Mouse (Mus musculus) megakaryocyte progenitor cell, adult 5-6 weeks (primary cell): ENCODE measurements around the gene Birc2. TPM values are rescaled to one million over a fixed set of nuclear protein-coding genes. Genes with fewer than 3 reads are reported as not detected.
"Not testable (repeated sequence)": the region's sequence is repeated elsewhere in the genome, so short reads cannot be mapped to it uniquely, and the experiment has no call there.

Experiments
- ATAC-seq: replicated peaks from 2 replicates; pipeline ENCODE4 v1.8.0; 2016; ENCODE audit warnings: mild to moderate bottlenecking, moderate TSS enrichment, inconsistent platforms; ENCODE audit not compliant: poor library complexity
- total RNA-seq, 2 experiments: library from RNA; stranded (forward) in 1 of 2; stranded (reverse) in 1 of 2; fragments of 157-497, 149-512 nt in 1 of 2; fragments of 200-1000 nt in 1 of 2; gene quantifications; 2 replicates each; pipeline versions ENCODE4 v1.2.3 to v1.2.4; 2015 to 2017

The Birc2 gene
- total RNA-seq (2015) = 32.7 and 36.2 TPM in 2 replicates
- total RNA-seq (2017) = 34.1 and 40.0 TPM in 2 replicates

DNA sequence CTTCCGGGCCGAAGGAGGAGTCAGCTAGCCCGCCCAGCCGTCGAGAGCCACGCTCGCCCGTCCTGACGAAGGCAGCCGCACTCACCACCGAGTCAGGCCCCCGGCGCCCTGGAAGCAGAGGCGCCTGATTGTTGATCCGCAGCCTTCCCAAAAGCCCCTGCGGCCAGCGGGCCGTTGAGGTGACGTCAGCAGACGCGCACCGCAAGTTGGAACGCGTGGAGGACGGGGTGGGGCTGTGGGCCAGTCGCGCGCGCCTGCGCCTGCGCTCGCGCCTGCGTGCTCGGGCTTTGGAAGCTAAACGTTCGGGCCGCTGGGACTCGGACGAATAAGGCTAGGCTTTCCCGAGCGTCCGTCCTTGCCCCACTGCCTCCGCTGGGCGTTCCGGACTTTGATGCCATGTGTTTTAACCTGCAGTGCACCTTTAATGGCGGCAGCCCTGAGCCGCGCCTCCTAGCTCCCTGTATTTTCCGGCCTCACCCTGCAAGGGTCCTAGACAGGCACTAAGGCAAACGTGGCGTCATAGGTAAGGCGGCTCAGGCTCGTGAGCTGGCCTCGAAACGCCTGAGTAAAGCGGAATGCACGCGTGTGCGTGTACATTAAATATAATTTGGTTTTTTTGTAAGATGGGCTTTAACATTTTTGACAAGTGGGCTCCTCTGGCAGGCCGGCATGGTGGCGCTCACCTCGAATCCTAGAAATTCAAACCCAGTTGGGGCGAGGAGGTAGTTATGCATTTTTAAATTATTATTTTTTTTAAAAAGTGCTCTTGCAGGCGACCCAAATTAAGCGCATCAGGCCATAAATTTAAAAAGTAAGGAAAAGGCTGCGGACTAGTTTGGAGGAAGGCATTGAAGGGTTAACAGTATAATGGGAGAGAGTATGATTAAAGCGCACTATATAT lies at the start of gene Birc2:
Birc2 (minus strand) TSS at position 160 of the 901 bp plus-strand sequence.
- ATAC-seq = peak; percentile 84

DNA sequence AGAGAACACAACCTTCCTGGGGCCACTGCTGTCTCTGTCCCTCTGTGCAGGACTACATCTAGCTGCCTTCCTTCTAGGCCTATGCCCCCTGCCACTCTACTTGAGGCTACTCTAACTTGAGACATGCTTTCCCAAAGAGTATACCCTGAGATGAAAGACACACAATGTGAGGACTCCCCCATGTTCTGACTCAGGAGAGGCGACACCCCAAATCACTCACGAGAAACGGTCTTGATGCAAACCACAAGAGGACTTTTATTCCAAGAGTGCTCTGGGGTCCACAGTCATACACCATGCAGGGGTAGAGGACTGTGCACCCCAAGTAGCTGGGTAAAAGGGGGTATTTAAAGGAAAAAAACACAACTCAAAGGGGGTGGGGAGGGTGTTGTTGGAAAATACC lies 47.5 kb upstream of the Birc2 start:
- ATAC-seq = no peak

DNA sequence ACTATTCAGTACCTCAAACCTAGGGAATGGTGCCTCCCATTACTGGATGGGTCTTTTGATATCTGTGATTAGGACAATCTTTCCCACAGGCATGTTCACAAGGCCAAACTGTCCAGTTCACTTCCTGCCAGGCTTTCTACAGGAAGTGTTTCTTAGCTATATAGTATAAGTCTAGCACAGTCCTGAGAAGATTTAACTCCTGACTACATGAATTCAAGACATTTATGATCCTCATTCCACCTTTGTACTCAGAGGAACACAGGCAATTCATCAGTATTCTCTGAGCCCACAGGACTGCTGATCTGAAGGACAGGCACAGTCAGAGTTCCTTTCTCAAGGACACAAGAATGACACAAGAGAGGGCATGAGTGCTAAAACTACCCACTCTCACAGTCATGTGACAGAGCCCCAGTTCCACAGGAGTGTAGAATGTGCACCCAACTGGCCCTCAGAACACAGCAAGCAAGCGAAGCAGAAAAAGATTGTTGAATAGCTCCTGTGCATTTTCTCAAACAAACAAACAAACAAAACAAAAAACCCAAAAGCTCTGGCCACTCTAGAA lies 45.5 kb upstream of the Birc2 start:
- no peak for ATAC-seq

DNA sequence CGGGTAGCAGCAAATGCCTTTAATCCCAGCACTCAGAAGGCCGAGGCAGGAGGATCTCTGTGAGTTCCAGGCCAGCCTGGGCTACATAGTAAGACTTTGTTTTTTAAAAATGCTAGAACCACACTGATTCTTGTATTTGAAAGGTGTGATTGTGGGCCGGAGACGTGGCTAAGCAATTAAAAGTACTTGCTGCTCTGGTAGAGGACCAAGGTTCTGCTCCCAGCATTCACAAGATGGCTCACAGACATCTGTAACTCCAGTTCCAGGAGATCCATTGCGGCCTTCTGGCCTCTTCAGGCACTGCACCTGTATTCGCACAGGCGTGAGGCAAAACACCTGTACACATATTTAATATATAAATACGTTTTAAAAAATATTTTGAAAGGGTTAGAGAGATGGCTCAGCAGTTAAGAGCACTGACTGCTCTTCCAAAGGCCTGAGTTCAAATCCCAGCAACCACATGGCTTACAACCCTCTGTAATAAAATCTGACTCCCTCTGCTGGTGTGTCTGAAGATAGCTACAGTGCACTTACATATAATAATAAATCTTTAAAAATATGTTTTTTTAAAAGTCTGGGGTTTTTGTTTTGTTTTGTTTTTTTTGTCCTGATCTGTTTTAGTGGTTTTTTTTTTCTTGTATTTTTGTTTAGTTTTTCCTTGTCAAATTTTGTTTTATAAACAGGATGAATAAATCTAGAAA lies 36.8 kb upstream of the Birc2 start:
- no peak for ATAC-seq

DNA sequence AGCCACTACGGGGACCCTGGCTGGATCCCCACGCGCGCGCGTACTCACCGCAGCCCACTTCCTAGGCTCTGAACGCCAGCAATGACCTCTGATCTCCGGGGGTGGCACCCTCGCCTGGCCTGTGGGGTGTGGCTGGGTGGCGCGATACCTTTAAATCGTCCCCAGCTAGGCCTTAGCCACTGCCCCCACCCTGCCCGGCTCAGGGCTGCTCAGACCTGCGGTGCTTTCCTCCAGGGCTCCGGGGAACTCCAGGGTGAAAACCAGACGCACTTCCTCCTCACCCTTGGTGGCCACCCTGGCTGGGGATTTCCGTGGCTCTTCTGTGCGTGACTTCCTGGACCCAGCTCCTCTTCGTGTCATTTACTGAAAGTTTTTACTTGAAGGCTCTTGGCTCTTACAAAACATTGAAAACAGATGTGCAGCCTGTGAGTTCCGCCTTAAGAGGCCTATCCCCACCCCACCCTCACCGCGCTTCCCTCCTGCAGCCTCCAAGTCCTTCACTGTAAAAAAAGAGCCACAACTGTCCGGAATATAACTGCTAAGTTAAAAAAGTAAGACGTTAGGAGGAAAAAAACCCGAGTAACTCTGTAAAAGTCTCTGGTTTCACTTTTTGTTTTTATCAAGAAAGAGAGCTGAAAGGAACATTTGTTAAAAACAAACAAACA lies 36.0 kb upstream of the Birc2 start, which contains the start of gene Birc3:
Birc3 (minus strand) TSS at position 412 of the 665 bp plus-strand sequence.
- peak; percentile 72 for ATAC-seq

DNA sequence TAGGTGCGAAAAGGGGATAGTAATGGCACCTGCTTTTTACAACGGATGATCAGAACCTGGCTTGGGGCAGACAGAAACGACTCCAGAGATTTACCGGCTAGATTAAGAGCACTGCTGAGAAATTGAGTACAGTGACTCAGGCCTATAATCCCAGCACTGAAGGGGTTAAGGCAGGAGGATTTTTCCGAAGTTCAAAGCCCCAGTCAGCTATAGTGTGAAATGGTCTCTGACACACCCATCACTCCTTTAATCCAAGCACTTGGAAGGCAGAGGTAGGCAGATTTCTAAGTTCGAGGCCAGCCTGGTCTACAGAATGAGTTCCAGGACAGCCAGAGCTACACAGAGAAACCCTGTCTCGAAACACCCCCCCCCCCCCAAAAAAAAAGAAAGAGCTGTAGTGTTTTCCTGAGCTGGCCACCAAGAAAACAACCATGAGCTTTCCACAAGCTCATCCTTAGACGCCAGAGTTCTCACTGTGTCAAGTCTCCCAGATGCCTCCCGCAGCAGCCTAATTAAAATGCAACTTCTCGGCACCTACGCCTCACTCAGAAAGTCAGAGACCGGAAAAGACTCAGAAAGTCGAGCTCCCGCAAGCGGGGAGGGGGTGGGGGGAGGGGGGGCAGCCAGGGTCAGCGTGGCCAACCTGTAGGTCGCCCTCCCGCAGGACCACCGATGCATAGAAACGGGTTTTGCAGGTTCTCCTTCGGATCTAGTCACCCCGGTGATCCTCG lies 35.3 kb upstream of the Birc2 start:
- 0 out of 2 replicates have a peak, but pooled peaks have one; percentile 1 for ATAC-seq

DNA sequence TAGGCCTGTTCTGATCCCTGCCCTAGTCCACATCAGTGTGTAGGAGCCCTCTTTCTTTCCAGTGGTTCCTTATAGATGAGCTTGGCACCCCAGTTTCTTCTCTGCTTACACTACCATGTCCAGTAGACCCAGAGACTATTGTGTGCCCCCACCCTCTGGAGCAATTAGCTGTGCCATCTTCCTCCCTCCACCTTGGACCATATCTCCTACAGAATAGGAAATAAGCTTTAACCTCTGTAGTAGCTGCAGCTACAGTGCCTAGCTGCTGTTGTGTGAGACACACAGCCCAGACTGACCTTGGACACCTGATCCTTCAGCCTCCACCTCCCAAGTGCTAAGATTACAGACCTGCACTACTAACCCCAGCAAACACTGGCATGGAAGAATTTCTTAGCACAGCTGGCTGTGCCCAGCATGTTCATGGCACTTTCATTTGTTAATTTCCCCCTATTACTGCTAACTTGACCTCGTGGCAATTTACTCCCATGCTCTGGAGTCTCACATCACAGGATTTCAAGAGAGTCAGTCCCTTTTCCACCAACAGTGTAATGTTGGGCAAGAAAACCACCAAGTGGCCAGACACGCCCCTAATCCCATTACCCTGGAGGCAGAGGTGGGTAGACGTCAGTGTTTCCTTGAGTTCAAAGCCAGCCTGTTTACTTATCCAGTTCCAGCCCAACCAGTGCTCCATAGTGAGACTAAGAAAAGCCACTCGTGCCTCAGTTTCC lies 34.6 kb upstream of the Birc2 start:
- peak; percentile 27 for ATAC-seq

DNA sequence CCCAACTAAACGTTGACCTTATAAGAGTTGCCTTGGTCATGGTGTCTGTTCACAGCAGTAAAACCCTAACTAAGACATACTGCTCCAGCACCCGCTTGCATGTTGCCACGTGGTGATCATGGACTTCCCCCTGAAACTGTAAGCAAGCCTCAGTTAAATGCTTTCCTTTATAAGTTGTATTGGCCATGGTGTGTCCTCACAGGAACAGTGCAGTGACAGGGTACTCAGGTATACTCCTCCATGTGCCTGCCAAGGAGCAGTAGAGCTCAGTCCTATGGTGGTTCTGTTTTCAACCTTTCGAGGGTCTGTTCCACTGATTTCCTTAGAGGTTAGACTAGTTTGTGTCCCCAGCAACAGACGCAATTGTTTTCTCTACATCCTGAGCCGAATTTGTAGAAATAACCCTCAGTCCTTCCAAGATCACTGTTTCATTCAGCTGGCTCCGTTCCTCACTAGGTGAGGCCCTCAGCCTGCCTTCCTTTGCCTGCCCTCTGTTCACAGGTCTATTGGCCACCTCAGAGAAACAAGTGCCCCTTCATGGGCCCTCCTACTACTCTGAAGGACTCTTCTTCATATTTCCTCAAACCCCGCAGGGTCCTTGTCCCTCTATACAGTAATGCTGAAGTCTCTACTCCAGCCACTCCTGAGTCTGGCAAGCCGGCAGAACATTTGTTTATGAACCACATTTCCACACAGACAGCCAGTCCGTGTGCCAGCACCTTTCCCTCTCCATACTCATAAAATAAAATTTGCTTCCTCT lies 33.9 kb upstream of the Birc2 start:
- no peak for ATAC-seq

DNA sequence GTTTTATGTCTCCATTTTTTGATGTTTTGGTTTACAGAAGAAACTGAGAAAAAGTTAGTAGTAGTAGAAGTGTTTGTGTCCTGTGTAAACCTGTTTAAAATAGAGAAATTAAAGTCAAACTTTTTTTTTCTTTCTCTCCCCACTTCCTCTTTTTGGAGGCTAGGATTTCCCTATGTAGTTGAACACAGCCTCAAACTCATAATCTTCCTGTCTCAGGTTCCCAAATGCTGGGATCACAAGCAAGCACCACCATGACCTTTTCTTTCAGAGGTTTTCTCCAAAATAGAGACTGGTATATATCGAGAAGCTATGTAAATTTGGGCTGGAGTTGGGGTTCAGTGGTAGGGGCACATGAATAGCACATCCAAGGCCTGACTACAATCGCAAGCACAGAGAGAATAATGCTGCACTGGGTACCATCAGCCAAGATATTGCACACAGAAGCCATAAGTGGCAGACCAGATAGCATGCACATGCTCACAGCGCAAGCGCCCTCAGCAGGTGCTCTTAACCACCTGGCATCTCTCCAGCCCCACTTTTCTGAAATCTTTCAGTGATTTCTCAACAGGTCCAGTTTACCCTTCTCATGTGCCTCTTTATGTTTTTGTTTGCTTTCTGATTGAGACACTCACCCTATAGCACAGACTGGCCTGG lies 32.1 kb upstream of the Birc2 start:
- peak; percentile 18 for ATAC-seq

DNA sequence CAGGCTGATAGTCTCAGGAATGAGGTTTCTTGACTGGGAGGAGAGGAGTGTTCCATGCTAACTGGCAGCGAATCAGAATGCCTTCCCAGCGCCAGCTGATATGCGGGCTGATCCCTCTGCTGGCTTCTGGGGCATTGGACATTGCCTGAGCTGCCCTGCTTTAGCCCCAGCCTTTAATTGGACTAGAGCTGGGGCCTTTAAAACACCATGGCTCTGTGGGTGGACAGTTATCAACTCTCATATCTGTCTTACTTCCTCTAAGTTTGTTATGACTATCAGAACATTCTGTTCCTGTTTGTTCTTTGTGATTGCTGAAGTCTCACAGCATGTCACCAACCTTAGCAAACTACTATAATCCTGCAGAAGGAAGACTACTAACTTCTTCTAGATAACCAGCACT lies 31.1 kb upstream of the Birc2 start:
- peak; percentile 16 for ATAC-seq

DNA sequence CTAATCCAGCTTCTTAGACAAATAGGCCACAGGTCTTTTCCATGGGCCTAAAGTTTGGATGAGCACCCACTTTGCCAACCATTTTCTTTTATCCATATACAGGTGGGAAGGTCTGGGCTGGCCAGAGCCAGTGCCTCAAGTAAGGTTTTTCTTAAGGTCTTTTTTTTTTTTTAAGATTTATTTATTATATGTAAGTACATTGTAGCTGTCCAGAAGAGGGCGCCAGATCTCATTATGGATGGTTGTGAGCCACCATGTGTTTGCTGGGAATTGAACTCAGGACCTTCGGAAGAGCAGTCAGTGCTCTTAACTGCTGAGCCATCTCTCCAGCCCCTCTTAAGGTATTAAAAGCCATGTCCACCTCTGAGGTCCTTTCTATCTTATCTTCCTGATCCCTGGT lies 30.1 kb upstream of the Birc2 start:
- ATAC-seq = not testable (repeated sequence)

DNA sequence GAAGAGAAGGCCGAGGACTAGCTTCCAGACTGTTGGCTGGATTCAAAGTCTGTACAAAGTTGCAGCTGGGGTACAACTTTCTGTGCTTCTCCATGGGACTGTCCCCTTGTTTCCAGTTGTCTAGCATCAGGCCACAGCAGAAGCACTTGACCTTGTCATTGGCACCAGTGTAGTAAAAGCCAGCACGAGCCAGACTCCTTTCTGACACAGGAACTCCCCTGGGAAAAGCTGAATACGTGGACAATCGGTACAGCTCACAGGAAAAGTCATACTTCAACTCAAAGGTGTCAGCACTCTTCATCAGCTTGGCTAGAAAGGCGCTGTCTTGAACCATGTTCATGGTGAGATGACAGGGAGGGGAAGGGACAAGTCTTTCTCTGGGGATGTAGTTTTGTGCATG lies 24.1 kb upstream of the Birc2 start:
- no peak for ATAC-seq

DNA sequence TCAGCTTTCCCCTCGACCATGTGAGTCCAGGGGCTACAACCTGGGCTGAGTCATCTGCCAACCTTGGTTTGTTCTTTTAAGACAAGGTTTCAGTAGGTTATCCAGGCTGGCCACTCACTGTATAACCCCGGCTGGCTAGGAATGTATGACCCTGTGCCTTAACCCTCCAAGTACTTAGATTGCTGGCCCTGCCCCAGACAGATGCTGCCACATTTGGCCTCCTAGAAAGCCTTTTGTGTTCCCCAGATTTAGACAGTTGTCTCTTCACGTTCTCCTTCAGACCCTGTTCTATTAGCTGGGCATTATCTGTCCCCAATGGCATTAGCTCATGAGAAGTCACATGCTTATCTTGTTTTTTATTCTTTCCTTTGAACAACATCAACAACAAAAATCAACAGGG lies 19.0 kb upstream of the Birc2 start:
- ATAC-seq = no peak

DNA sequence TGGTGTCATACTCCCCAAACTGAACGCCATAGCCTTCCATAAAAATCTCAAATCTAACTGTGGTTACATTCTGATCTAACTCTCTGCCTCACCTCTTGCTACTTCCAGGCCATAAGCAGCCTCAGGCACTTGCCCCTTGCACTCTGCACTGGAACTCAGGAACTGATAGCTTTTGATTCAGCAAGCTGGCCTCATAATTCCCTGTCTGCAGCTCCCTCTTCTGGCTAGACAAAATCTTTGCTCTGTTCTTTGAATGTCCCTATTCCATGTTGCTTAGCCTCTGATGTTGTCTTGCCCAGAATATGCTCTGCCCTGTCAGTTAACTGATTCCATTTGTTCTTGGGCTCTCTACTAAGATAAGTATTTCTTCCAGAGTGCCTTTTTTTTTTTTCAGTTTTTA lies 18.5 kb upstream of the Birc2 start:
- ATAC-seq = peak; percentile 97

DNA sequence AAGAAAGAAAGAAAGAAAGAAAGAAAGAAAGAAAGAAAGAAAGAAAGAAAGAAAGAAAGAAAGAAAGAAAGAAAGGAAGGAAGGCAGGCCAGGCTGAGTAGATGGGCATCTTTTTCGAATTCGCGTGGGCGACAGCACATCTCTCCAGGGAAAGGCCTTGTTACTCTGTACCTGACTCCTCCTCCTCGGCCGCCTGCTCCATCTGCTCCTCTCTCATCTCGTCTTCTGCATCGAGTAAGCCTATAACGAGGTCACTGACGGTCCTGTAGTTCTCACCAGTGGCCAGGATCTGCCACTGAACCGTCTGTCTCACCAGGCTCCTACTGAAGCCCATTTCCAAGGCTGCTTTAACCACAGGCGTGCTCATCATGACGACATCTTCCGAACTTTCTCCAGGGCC lies 17.3 kb upstream of the Birc2 start:
- not testable (repeated sequence) for ATAC-seq

DNA sequence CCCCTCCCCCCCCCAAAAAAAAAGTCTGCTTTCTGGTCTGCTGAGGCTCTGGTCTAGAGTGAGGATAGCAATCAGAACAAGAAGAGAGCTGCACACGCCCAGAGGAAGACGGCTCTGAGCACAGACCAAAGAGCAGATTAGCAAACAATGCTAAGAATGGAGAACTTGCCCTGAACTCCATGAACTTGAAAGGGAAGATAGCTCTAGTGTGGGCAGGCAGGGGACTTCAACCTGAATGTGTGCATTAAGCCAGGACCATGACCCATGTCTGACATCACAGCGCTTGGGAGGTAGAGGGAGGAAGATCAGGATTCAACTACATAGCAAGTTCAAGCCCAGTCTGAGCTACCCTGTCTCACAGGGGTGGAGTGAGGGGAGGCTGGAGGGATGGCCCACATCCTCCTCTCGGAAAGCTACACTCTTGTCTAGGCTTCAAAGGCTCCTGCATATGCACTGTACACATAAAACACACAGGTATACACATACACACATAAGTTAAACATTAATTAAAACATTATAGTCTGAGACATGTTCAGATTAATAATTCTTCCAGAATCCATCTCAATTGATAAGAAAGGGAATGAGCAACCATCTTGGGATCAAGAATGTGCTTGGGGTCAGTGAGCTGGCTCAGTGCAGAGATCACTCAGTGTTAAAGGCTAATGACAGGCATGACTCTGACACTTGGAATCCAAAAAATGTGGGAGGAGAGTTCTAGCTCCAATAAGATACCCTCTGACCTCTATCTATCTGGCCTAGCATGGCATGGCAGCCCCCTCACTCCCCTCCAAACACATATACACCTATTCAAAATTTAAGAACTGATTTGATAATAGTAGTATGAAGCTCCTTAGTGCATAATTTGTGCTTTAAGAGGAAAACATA lies 15.7 kb upstream of the Birc2 start:
- 0 out of 2 replicates have a peak, but pooled peaks have one; percentile 26 for ATAC-seq

DNA sequence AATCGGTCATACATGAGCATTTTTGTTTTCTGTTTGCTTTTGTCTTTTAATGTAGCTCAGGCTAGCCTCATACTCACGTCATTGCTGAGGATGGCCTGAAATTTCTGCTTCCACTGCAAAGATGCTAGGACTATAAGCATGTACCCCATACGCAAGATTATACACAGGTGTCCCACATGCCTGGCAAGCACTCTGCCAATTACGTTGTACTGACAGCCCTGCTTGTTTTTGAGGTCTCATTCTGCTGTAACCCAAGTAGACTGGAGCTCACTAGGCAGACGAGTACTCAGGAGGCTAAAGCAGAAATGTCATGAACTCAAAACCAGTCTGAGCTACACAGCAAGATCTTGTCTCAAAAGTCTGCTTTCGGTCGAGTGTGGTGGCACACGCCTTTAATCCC lies 15.0 kb upstream of the Birc2 start:
- ATAC-seq = no peak
